Mouse (Mus musculus): Measurements from ENCODE around the gene Gm20388.
A peak's percentile ranks its signal among the peaks of the same experiment; 100 is the strongest.

Gene Gm20388

GRCm38 (mm10) chr8:121382583-121383241 lies 1472.1 kb downstream of the Gm20388 start:
- DNase-seq (ENCODE audit: extremely low spot score, low spot score), result peak; percentile 98

GRCm38 (mm10) chr8:121385540-121385939 lies 1474.9 kb downstream of the Gm20388 start:
- no peak for DNase-seq (ENCODE audit: extremely low spot score, low spot score)

- peak; percentile 61 for DNase-seq (ENCODE audit: extremely low spot score, low spot score)
These were observed 1480.0 kb downstream of the Gm20388 start for GRCm38 (mm10) chr8:121390608-121391007.

GRCm38 (mm10) chr8:121391254-121391653 lies 1480.6 kb downstream of the Gm20388 start:
- DNase-seq (ENCODE audit: extremely low spot score, low spot score), result no peak

- DNase-seq (ENCODE audit: extremely low spot score, low spot score), result no peak
These were observed 1481.1 kb downstream of the Gm20388 start for GRCm38 (mm10) chr8:121391771-121392170.

GRCm38 (mm10) chr8:121392482-121392881 lies 1481.8 kb downstream of the Gm20388 start:
- no peak for DNase-seq (ENCODE audit: extremely low spot score, low spot score)

- DNase-seq (ENCODE audit: extremely low spot score, low spot score), result peak; percentile 66
These were observed 1482.5 kb downstream of the Gm20388 start for GRCm38 (mm10) chr8:121393111-121393510.

GRCm38 (mm10) chr8:121394686-121395085 lies 1484.0 kb downstream of the Gm20388 start:
- no peak for DNase-seq (ENCODE audit: extremely low spot score, low spot score)

- DNase-seq (ENCODE audit: extremely low spot score, low spot score), result no peak
These were observed 1484.7 kb downstream of the Gm20388 start for GRCm38 (mm10) chr8:121395316-121395715.

GRCm38 (mm10) chr8:121396151-121396550 lies 1485.5 kb downstream of the Gm20388 start:
- DNase-seq (ENCODE audit: extremely low spot score, low spot score), result no peak

- no peak for DNase-seq (ENCODE audit: extremely low spot score, low spot score)
These were observed 1486.6 kb downstream of the Gm20388 start for GRCm38 (mm10) chr8:121397201-121397698.

GRCm38 (mm10) chr8:121398081-121398480 lies 1487.4 kb downstream of the Gm20388 start:
- no peak for DNase-seq (ENCODE audit: extremely low spot score, low spot score)

GRCm38 (mm10) chr8:121398724-121399123 lies 1488.1 kb downstream of the Gm20388 start:
- no peak for DNase-seq (ENCODE audit: extremely low spot score, low spot score)

GRCm38 (mm10) chr8:121399173-121399572 lies 1488.5 kb downstream of the Gm20388 start:
- no peak for DNase-seq (ENCODE audit: extremely low spot score, low spot score)

- no peak for DNase-seq (ENCODE audit: extremely low spot score, low spot score)
These were observed 1489.9 kb downstream of the Gm20388 start for GRCm38 (mm10) chr8:121400581-121400980.

GRCm38 (mm10) chr8:121403821-121404220 lies 1493.2 kb downstream of the Gm20388 start:
- DNase-seq (ENCODE audit: extremely low spot score, low spot score), result no peak

- no peak for DNase-seq (ENCODE audit: extremely low spot score, low spot score)
These were observed 1507.4 kb downstream of the Gm20388 start for GRCm38 (mm10) chr8:121418081-121418480.

GRCm38 (mm10) chr8:121419551-121419950 lies 1508.9 kb downstream of the Gm20388 start:
- DNase-seq (ENCODE audit: extremely low spot score, low spot score), result no peak

GRCm38 (mm10) chr8:121421009-121421408 lies 1510.4 kb downstream of the Gm20388 start:
- DNase-seq (ENCODE audit: extremely low spot score, low spot score), result no peak

GRCm38 (mm10) chr8:121424080-121424479 lies 1513.4 kb downstream of the Gm20388 start:
- DNase-seq (ENCODE audit: extremely low spot score, low spot score), result no peak

- DNase-seq (ENCODE audit: extremely low spot score, low spot score), result no peak
These were observed 1514.0 kb downstream of the Gm20388 start for GRCm38 (mm10) chr8:121424600-121424999.

- DNase-seq (ENCODE audit: extremely low spot score, low spot score), result no peak
These were observed 1520.9 kb downstream of the Gm20388 start for GRCm38 (mm10) chr8:121431499-121431898.

GRCm38 (mm10) chr8:121433466-121433865 lies 1522.8 kb downstream of the Gm20388 start:
- peak; percentile 59 for DNase-seq (ENCODE audit: extremely low spot score, low spot score)
